Mouse (Mus musculus) kidney, postnatal 14 days (tissue): ENCODE measurements around the gene Ndufc2.

Experiments
- DNase-seq: peaks from one replicate; pipeline ENCODE4 v3.0.0; 2022; ENCODE audit warnings: mixed read lengths

Gene Ndufc2

DNA sequence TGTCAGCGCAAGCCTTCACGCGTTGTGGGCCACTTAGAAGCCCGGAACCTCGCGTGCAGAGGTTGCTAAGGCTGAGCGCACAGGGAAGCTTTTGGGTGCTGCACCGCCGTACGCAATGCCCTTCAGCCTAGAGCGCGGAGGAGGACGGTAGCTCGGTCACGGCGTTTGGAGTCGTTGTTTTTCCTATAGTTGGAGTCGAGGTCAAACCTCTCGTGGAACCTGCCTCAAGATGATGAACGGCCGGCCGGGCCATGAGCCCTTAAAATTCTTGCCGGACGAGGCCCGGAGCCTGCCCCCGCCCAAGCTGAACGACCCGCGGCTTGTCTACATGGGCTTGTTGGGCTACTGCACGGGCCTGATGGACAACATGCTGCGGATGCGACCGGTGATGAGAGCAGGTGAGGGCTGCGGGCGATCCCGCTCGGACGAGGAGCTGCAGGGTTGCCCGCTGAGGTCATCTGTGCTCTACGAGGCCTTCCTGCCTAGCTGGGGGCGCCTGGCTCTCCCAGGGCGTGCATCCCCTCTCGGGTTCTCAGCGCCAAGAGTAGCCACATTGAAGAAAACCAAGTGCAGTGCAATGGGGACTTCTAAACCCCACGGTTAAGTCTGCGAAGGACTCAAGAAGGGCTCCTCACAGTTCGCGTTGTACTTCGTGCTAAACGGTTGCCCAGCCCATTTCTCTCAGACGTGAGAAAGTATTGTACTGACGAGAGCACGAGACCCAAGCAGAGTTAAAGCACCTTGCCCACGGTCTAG, at the start of gene Ndufc2:
Gene Ndufc2, plus strand, starts transcription at position 44 of the 756 bp plus-strand sequence.
- peak; percentile 85 for DNase-seq

GRCm38 (mm10) chr7:97350891-97351290, 48.9 kb upstream of the Ndufc2 start:
- DNase-seq: no peak

GRCm38 (mm10) chr7:97351792-97352513, 47.9 kb upstream of the Ndufc2 start:
- no peak for DNase-seq

GRCm38 (mm10) chr7:97353356-97353755, 46.4 kb upstream of the Ndufc2 start:
- no peak for DNase-seq

GRCm38 (mm10) chr7:97355068-97355841, 44.5 kb upstream of the Ndufc2 start:
- no peak for DNase-seq

- no peak for DNase-seq
Observed at GRCm38 (mm10) chr7:97356253-97356652, 43.5 kb upstream of the Ndufc2 start.

DNA sequence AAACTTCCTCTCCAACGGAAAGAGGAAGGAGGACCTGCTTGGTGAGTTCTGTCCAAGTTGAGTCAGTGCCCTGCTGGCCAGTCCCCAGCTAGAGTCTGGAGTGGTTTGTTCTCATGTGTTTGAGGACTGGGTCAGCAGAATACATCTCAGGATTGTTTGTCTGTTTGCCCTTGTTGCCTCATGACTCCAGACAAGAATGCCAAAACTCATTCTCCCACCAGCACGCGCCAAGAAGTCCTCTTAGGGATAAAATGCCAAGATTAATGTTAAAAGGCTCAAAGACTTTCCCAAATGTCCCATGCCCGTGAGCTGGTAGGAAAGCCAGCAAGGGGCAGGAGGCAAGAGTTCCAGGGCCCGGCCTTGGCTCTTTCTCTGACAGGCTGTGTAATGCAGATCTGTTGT, 42.9 kb upstream of the Ndufc2 start:
- DNase-seq: no peak

GRCm38 (mm10) chr7:97357840-97358239, 42.0 kb upstream of the Ndufc2 start:
- DNase-seq: no peak

- no peak for DNase-seq
Observed at GRCm38 (mm10) chr7:97358347-97358746, 41.5 kb upstream of the Ndufc2 start.

DNA sequence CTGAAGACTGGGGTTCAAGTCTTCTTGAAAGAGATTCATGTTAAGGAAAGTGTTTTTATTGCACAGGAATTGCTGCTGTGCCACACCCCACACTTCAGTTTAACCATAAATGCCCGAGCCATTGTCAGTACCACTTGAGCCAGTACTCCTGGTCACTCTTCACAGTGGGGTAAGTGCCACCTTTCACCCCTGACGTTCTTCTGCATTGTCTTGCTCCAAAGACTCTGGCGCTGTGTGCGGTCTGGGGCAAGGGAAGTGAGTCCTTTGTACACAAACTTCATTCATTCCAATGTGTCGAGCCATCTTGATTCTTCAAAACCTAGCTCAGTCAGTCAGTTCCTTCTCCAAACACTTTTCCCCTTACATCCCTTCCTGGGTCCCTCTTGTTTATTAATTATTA, 39.6 kb upstream of the Ndufc2 start:
- no peak for DNase-seq

- DNase-seq: no peak
Observed at GRCm38 (mm10) chr7:97360955-97361354, 38.8 kb upstream of the Ndufc2 start.

DNA sequence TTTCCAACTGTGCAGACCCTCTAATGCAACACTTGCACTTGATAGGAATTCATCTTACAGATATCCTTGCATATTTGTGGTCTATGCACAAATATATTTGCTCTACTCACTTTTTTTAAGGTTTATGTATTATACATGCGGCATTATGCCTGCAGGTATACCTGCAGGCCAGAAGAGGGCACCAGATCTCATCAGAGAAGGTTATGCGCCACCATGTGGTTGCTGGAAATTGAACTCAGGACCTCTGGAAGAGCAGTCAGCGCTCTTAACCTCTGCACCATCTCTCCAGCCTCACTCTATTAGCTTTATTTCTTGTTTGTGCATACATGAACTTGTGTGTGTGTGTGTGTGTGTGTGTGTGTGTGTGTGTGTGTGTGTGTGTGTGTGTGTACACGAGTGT, 38.3 kb upstream of the Ndufc2 start:
- no peak for DNase-seq

DNA sequence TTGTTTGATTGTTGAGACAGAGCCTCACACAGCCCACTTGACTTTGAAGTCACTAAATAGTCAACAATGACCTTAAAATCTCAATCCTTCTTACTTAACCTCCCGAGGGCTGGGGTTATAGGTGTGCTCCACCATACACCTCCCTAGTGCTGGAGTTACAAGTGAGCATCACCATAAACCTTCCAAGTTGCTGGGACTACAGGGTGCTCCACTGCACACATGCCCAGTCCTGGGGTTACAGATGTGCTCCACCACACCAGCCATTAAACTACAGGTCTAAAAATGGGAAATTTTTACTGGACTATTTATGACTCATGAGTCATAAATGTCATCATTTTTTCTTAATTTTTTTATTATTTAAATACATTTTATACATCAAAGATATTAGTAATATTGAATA, 33.9 kb upstream of the Ndufc2 start:
- no peak for DNase-seq

- DNase-seq: no peak
Observed at GRCm38 (mm10) chr7:97375101-97375500, 24.7 kb upstream of the Ndufc2 start.

DNA sequence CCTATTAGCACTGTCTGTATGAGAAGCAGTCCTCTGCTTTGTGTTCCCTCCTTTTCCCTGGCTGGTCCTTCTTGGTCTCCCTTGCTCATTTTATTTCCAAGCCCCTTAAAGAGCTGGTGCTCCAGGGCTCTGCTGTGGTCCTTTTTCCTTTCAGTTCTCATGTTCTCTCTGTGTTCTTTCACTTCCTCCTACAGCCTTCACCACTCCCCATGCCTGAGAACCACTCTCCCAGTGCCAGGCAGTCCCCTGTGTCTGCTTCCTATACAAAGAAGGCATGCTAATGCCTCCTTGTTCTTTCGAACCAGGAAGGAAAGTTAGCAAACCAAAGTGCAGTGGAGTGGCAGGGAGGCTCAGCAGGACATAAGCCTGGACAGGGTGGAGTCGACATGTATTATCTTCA, 23.9 kb upstream of the Ndufc2 start:
- no peak for DNase-seq

- no peak for DNase-seq
Observed at GRCm38 (mm10) chr7:97379304-97379703, 20.5 kb upstream of the Ndufc2 start.

- no peak for DNase-seq
Observed at GRCm38 (mm10) chr7:97380500-97381123, 19.2 kb upstream of the Ndufc2 start.

DNA sequence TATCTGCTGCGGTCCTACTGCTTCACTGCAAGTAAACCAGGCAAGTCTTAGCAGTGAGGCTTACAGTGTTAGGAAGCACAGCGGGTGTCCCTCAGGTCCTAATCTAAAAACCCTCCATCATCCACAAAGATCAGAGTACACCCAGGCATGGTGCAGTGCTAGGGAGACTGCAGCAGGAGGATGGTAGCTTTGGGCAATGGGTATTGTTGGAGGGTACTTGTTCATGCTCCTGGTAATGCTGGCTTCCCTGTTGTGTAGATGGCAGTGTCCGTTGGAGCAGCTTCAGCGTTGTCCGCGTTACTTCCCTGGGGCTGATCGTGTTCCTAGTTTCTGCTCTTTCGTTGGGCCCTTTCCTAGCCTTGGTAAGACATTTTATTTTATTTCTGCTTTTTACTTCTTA, 17.1 kb upstream of the Ndufc2 start:
- no peak for DNase-seq

GRCm38 (mm10) chr7:97383496-97384132, 16.2 kb upstream of the Ndufc2 start:
- DNase-seq: no peak

DNA sequence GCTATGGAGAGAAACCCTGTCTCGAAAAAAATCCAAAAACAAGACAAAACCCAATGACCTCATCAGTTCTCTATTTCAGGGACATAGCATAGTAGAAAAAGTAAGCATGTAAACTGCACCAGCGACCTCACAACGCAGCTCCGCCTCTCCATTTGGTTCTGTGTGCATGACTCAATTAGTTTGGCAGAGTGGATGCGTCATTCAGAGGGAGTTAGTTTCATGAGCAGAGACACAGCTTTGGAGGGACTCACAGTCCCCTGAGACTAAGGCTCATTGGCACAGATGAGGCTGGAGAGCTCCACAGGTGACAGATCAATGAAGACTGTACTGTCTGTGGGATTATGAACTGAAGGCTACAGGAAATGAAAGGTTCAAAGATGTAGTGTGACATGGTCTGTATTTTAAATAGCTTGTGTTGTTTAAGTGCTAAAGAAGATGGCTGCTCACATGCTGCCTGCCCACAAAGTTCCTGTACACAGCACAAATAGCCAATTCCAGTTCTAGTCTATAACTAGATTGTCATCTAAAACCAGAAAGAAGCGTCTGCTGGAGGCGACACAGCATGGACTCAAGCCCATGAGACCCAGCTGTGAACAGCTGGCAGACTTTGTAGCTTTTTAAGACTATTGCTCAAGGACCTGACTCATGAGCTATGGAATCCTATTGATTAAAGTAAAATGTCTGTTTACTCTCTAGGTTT, 13.5 kb upstream of the Ndufc2 start:
- DNase-seq: no peak

DNA sequence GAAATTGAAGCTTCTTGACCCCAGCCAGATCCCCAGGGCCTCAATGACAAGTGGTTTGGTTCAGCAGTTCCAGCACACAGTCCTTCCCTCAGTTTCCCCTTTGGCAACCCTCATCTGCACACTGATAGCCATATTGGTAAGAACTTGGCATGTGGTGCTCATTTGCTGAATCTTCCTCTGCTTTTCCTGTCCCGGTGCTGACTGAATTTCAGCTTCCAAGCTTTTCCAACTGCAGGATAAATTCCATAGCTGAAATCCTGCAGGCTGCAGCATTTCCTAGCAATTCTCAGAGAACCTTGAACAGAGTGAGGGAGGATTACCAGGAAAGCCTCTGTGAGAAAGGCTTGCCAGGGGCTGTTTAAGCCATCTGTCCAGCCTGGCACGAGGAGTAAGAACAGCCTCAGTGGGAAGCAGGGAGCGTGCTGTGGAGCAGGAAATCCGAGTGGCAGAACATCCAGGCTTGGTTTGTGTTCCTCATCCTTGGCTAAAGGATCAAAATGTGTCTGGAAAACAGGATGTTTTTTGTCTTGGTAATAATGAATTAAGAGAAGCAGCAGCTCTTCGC, 12.9 kb upstream of the Ndufc2 start:
- no peak for DNase-seq
